Mouse (Mus musculus): Measurements from ENCODE around the gene Uba5. TPM values are rescaled to one million over a fixed set of nuclear protein-coding genes. Genes with fewer than 3 reads are reported as not detected.

Gene Uba5
- 10 to 100 TPM; 39.0 to 41.6 TPM for total RNA-seq (2021)
- long read RNA-seq, experiment 1, transcript Uba5-201 (12 exons, 2,404 nt), result major isoform, 52 of 57 reads
- long read RNA-seq, experiment 1, partial matches to known transcripts, result 1 of 57 reads
- long read RNA-seq, experiment 1, other reads (novel, unspliced or antisense), result 4 of 57 reads
- long read RNA-seq, experiment 2, transcript Uba5-201 (12 exons, 2,404 nt), result major isoform, 35 of 37 reads
- long read RNA-seq, experiment 2, partial matches to known transcripts, result 1 of 37 reads
- long read RNA-seq, experiment 2, other reads (novel, unspliced or antisense), result 1 of 37 reads

DNA sequence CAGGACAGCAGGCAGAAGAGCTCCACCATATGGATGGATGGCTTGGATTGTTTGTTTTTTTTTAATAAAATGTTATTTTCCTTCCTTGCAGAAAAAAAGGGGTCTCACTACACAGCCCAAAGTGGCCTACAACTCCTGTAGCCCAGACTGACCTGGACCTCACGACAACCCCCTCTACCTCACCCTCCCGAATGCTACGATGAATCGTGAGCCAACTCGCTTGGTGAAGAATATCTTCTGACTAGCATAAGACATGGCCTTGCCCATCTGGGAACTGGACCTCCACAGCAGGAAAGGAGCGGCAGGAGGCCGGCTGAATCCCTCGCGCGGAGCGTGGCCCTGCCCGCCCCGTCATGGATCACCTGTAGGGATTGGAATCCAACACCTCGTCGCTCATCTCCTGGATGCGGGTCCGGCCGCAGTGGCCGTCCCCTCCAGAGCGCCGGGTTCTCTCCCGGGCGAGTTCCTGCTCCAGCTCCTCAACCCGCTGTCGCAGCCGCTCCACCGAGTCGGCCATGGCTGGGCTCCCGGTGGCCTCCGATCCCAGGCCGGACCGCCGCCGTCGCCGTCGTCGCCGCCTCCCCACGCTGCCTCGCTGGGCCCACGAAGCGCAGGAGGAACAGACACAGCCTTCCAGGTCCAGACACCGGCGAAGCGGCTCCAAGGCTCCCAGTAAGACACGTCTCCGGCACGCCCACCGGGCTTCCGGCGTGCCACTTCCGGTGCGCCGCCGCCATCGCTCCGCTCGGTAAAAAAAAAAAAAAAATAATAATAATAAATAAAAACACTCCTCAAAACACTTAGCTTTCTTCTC is at the start of gene Uba5:
Gene Uba5, minus strand, starts transcription at position 705 of the 814 bp plus-strand sequence.
- peak; percentile 8 to 75 for DNase-seq (ENCODE audit: low spot score in 2 of 2)
- intact Hi-C loops (cut with DNase I), result no loop called here

DNA sequence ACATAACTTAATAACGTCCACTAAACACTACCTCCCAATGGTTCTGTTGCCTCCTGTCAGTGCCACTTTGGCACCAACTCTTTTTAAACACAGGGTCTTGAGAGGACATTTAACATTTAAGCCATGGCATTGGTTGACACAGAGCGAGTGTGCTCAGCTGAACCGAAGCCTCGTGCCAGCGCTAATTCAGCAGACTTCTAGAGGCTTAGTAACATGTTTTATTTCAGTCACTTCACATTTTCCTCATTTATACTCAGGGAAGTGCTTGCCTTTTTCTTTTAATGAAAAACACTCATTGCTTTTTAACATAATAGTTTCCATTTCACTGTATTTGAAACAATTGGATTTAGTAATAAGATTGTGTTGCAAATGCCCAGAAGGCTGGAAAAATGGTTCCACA is 46.2 kb upstream of the Uba5 start:
- DNase-seq (ENCODE audit: low spot score in 2 of 2), result no peak
- intact Hi-C loops (cut with DNase I), result no loop called here

DNA sequence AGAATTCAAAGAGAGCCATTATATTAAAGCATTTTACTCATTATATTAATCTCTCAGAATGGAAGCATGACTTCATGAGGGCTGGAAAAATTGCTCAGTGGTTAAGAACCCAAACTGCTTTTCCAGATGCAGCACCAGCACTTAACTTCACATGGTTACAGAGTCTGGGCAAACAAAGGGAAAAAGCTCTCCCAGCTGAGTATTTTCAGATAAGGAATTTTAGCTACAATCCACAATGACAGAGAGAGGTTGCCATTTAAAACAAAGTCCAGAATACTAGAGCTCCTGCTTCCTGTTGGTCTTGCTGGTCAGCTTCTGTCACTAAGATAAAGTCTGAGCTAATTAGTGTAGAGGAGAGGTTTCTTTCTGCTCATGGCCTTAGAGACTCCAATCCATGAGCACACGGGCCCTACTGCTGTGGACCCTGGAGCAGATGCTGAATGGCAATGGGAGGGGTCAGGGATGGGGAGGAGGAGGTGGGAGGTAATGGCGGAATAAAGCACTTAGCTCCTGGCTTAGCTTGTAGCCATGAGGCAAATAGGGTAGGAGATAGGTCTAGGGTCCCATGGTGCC is 45.7 kb upstream of the Uba5 start:
- intact Hi-C loops (cut with DNase I), result no loop called here
- no peak for DNase-seq (ENCODE audit: low spot score in 2 of 2)

DNA sequence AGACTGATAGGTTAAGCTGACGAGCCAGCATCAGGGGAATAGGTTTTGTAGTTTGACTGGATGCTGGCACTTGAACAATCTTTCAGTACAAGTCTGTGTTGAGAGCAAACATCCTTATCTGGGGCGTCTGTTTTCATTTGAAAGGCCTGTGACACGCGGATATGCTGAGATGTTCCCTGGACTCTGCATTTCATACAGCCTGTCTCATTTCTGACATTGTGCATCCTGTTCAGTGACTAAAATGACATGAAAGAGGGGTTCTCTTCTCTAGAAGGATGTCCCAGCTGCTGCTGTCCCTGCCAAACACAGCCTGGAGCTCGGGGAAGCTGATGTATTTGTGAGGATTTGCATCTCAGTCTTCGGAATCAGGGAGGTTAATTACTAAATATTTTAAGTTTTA is 44.5 kb upstream of the Uba5 start:
- no peak for DNase-seq (ENCODE audit: low spot score in 2 of 2)
- intact Hi-C loops (cut with DNase I), result no loop called here

DNA sequence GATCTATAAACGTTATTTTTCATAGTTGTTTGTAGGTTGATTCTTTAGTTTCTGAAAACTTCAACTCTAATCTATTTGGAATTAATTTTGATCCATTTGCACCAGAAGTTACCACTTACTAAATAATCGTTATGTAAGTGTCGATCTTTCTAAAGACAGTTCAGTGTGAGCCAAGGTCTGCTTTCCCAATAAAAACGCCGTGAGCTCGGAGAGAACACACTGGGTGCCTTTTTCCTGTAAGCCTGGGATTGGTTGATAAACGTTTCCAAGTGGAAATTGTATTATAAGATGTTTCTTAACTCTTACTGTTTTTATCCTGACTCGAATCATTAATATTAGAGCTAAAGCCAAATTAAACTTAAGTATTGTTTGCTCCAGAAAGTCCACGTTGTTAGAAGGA is 44.0 kb upstream of the Uba5 start:
- intact Hi-C loops (cut with DNase I), result no loop called here
- no peak for DNase-seq (ENCODE audit: low spot score in 2 of 2)

DNA sequence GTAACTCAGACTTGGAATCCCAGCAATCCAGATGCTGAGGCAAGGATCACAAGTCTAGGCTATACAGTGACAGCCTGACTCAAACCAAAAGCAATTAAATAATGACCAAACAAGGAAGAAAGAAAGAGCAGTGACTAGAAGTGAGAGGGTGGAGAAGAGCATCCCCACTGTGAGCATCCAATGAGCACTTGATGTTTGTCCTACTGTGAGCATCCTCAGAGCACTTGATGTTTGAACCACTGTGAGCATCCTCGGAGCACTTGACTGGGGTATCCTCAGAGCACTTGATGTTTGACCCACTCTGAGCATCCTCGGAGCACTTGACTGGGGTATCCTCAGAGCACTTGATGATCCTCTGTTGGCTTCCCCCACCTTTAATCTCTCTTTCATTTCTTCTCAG is 42.1 kb upstream of the Uba5 start:
- DNase-seq (ENCODE audit: low spot score in 2 of 2), result no peak
- intact Hi-C loops (cut with DNase I), result no loop called here

DNA sequence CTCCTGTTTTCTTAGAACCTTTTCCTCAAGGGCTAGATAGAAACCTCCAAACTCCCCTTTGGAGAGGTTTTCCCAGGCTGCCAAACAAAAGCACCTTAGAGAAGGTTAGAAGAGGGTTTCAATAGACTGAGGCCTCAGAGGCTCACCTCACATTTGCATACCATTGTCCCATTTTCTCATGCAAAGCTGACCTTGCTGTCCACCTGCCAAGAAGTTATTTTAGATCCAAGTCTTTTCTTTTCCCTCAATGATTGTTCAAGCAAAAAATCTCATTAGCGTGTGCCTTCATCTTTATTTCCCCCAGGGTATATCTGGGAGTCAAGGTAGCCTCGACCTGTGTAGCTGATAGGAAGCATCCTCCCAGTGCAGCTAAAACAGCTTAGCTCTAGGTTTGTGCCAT is 40.0 kb upstream of the Uba5 start:
- intact Hi-C loops (cut with DNase I), result no loop called here
- no peak for DNase-seq (ENCODE audit: low spot score in 2 of 2)

DNA sequence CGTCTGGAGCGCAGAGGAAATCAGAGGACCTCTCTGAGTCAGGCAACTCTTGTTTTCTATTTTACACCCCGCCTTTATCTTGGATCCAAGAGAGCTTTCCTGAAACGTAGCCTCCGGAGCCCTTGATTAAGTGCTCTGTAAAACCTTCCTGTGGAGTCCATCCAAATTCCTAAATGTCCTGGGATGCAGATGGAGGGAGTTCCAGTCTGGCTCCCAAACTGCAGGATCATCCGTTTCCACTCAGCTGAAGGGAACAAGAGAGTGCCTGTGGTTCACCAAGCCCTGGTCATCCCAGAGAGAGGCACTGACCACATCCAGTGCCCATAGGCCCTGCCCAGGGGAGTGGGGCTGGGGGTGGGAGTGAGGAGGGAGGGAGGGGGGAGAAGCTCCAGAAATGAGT is 39.4 kb upstream of the Uba5 start:
- intact Hi-C loops (cut with DNase I), result no loop called here
- no peak for DNase-seq (ENCODE audit: low spot score in 2 of 2)

DNA sequence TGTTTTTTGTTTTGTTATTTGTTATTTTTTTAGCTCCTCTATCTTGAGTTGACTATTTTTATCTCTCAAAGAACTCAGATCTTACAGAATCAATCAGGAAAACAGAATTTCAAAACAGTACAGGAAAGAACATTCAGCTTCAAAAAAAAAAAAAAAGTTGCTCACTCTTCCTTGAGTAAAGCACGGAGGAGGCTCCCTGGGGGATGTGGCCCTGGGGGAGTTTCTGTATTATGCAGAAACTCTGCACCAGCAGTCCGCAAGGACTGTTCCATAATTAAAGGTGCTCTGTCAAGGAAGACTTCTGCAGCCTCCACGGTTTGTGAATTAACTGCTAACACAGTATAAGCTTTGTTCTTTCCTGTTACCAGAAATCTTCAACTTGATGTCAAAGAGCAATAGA is 38.5 kb upstream of the Uba5 start:
- intact Hi-C loops (cut with DNase I), result no loop called here
- DNase-seq (ENCODE audit: low spot score in 2 of 2), result no peak

DNA sequence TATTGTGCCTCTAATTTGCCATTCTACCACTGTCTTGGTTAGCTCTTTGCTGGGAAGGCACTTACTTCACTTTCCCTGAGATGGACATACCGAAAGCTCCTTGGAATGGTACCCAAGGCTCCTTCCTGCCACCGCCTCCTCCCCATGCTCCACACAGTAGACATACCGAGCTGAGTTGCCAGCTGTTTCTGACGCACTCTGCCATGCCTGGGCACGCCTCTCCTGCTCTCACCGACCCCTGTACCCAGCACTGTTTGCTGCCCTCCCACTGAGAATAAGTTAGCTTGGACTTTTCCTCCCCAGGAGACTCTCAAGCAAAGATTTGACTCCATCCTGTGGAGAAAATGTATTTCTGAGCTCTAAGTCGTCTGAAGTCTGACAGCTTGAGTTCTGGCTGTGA is 37.9 kb upstream of the Uba5 start:
- no peak for DNase-seq (ENCODE audit: low spot score in 2 of 2)
- intact Hi-C loops (cut with DNase I), result no loop called here

DNA sequence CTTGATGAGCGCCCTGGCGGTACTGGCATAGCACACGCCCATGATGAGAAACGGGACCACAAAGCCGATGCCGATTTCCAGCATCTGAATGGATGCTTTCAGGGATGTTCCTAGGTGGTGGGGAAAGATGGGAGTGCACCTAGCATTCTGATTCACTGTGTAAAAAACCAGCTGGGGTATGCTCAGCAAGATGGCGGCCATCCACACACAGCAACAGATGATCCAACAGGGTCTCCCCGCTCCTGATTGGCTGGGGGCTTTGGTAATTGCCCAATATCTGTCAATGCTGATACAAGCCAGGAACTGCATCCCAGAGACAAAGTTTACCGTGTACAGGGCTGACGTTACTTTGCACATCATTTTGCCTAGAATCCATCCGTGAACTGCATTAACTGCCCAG is 36.1 kb upstream of the Uba5 start:
- intact Hi-C loops (cut with DNase I), result no loop called here
- DNase-seq (ENCODE audit: low spot score in 2 of 2), result no peak

DNA sequence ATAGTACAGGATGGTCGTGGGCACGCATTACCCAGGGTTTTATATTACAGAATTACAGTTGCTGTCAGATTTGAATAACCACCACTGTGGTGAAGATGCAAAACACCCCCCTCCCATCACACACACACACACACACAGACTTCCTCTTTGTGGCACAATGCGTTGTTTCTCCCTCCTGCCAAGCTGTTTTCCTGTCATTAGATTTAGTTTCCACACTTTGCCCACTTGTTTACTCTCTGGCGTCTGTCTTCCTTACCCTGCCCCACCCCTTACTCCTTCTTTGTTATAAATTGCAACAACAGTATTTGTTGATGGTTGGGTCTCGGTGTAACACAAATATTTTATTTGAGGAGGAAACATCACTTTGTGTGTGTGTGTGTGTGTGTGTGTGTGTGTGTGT is 35.3 kb upstream of the Uba5 start:
- intact Hi-C loops (cut with DNase I), result no loop called here
- no peak for DNase-seq (ENCODE audit: low spot score in 2 of 2)

DNA sequence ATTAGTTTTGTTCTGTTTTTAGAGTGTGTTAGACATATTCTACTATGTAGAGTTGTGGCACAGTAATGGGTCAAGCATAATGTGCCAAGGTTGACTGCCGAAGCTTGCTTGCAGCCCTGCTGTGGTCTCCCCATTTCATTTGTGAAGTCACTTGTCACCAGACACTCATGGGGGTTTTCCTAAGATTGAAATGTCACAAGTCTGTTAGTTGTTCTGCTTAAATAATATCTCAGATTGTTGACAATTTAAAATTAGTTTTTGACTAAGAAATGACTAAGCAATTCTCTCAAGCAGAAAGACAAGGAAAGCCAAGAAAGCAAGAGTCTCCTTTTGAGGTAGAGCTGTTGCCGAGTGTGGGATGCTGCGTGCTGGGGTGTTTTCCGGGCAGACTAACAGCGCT is 30.0 kb upstream of the Uba5 start:
- intact Hi-C loops (cut with DNase I), result no loop called here
- DNase-seq (ENCODE audit: low spot score in 2 of 2), result no peak

DNA sequence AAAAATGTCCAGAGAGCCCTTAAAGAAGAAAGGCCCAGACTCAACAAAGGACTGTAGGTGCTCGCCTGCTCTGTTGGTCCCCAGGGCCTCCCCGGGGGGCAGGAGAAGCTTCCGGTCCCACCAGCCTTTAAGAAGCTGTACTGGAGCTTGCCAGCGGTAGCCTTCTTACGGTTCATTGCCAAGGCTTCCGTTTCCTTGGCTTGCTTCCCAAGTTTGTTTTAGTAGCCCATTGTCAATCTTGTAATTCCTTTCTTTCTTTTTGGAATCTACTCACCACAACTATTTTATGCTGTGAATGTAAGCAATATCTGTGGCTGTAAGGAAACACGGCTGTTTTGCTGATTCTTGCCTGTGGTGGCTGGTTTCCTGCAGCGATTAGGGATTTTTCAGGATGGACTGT is 25.6 kb upstream of the Uba5 start:
- intact Hi-C loops (cut with DNase I), result loop anchor here (5.0 kb wide), 1 partner anchor 104 kb away; no protein-coding TSS in a partner anchor
- DNase-seq (ENCODE audit: low spot score in 2 of 2), result peak in 1 of 2 experiments; percentile 7

DNA sequence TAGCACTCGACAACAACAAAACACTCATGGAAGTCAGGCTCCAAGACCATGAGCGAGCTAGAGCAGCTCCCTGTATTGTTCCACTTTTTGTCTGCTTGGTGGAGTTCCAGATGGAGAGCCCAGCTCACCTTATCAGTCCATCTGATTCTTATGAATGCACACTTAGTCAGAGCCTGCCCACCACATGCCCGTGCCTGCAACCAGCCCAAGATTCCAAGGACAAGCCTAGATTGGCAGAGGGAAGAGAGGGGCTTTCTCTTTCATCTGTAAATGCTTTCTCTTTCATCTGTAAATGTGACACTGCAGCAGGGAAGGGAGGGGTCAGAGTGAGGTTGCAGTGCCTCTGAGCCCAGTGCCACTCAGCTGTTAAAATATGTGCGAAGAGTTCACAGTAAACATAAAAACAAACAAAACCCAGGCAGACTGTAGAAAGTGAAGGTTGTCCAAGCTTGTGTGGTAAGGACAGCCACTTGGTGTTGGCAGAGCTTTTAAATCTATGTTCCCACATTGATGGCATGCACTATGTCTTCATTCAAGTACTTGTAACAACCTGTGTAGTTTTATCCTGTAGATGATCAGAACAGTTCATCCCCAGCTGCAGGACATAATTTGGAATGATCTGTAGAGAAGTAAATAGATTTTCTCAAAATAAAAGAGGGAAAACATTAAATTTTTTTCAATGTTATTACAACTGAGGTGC is 22.9 kb upstream of the Uba5 start:
- intact Hi-C loops (cut with DNase I), result loop anchor here (5.0 kb wide), 1 partner anchor 106 kb away; no protein-coding TSS in a partner anchor
- no peak for DNase-seq (ENCODE audit: low spot score in 2 of 2)

DNA sequence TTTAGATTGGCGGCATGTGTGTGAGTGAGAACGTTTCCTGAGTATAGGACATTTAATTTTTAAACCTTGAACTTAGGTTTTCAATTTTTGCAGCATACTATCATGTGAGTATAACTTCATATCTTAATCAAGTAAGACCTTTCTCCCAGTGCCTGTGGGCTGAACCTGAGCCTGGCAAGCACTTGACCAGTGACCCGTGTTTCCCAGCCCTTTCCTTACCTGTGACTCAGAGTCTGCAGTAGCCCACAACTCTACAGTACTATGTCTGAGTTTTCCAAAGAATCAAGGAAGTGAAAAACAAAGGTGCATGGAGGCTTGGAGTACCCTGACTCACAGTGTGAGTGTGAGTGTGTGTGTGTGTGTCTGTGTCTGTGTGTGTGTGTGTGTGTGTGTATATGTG is 17.1 kb upstream of the Uba5 start:
- DNase-seq (ENCODE audit: low spot score in 2 of 2), result no peak
- intact Hi-C loops (cut with DNase I), result no loop called here

DNA sequence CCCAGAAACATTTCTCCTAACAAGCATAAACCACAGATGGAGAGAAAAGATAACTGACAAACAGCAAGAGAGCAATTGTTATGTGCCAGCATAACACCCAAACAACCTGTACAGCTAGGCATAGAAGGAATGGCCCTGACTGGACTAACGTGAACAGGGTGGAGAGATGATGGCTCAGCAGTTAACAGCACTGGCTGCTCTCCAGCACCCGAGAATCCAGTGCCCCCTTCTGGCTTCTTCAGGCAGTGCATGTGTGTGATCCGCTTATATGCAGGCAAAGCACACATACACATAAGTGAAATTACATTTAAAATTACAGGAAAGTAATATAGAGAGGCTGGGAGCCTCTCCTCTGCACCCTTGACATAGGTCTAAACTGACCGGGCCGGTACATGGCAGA is 16.4 kb upstream of the Uba5 start:
- intact Hi-C loops (cut with DNase I), result no loop called here

DNA sequence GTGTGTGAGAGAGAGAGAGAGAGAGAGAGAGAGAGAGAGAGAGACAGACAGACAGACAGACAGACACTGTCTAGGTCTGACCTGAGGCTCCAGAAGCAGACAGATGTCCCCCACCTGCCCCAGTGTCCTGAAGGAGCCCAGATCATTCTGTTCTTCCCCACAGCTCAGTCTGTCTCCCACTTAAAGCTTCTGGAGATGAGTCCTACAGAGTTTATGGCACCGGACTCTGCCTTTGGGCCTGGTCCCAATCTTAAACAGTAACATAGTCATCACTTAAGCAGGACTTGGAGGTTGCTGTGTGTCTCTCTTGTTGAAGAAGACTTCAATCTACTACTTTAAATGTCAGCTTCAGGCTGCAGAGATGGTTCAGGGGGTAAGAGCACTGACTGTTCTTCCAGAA is 15.8 kb upstream of the Uba5 start:
- intact Hi-C loops (cut with DNase I), result no loop called here

More for the DNA sequence above, 16.4 kb upstream of the Uba5 start:
- DNase-seq (ENCODE audit: low spot score in 2 of 2), result peak; percentile 33 to 35

DNA sequence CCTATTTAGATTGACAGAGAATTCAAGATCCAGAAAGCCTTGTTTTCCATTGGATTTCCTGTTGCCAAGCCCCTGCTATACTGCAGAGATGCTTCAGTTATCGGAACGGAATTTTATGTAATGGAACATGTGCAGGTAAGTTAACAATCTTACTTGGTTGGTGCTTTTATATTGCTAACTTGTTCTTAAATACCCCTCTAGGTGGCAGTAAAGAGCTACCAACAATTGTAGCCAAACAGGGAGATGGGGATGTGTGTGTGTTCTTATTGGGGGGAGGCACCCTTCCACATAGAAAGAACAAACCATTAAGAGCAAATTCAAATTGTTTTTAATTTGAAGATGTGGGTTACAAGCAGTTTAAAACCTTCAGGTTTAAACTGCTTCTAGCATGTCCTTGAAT is 12.9 kb upstream of the Uba5 start:
- DNase-seq (ENCODE audit: low spot score in 2 of 2), result peak in 1 of 2 experiments; percentile 13
- intact Hi-C loops (cut with DNase I), result no loop called here

More for the DNA sequence above, 15.8 kb upstream of the Uba5 start:
- no peak for DNase-seq (ENCODE audit: low spot score in 2 of 2)
